ENCODE assay signal across 20 mouse cellular contexts in the genomic region with DNA sequence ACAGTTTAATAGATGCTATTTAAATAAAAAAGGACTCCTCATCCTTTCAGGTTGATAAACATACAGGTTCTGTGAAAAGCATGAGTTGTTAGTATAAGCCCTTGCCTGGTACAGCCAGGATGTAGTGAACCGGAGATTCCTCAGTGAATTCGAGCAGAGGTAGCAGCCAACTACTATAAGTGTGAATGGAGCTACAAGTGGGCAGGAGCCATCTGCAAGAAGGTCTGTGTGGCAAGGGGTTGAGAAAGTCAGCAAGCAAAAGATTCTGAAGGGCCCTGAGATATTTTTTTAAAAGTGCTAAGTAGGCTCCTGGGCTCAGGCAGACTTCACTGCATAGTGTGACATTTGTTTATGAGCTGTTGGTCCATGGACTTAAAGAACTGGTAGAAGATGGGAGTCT.
DNase-seq lines count a peak whose midpoint lies in the region; ATAC-seq and TF ChIP-seq lines count a peak whose summit lies in the region.
"Had no signal": no experiment of that assay in that cellular context is flagged by ENCODE, and none has a peak within 500 bp of the region (broad histone marks: within the 10 kb centered on the region; RNA-seq: fewer than 3 reads in every experiment).

No protein-coding gene starts in this region.

- H3K4me3 ChIP-seq in heart, embryonic 13.5 days, result no peak overlapping the region
- H3K4me3 ChIP-seq in bone marrow, adult 2 months (replicated peaks; ENCODE audit: control insufficient read depth, low read depth, low read length), result peak overlapping the region; percentile 60
- H3K4me3 ChIP-seq in liver, embryonic 11.5 days (ENCODE audit: low read depth, low read length), result peak overlapping the region; percentile 8; the same call in 1 of the 2 replicates
- H3K4me3 ChIP-seq in liver, postnatal 0 days (ENCODE audit: low read depth, low read length), result peak overlapping the region; percentile 31
- H3K4me3 ChIP-seq: embryonic facial prominence, embryonic 12.5 days; forebrain, embryonic 13.5 days; limb, embryonic 13.5 days; lung, embryonic 15.5 days; midbrain, embryonic 15.5 days; neural tube, embryonic 12.5 days had no signal

- 90% methylated on average over 2 of the region's 2 CpGs for WGBS in heart, embryonic 13.5 days
- 83% methylated on average over 2 of the region's 2 CpGs for WGBS in bone marrow, adult 2 months
- WGBS in liver, embryonic 11.5 days, result 79% methylated on average over 2 of the region's 2 CpGs
- 91% methylated on average over 2 of the region's 2 CpGs for WGBS in liver, postnatal 0 days (ENCODE audit: insufficient replicate concordance)

- peaks cover 68% of the 10 kb centered on the region for H3K36me3 ChIP-seq in heart, embryonic 13.5 days
- H3K36me3 ChIP-seq in liver, embryonic 11.5 days (ENCODE audit: control insufficient read depth, insufficient read depth, low read length), result peaks cover 11% of the 10 kb centered on the region
- H3K36me3 ChIP-seq in liver, postnatal 0 days (replicated peaks; ENCODE audit: insufficient read depth, low read length), result peaks cover 28% of the 10 kb centered on the region
- H3K36me3 ChIP-seq: midbrain, embryonic 15.5 days had no signal

- H3K4me1 ChIP-seq in heart, embryonic 13.5 days, result peaks cover 30% of the 10 kb centered on the region
- H3K4me1 ChIP-seq in bone marrow, adult 2 months (ENCODE audit: control insufficient read depth, insufficient read depth, low read length), result peaks cover 4% of the 10 kb centered on the region
- H3K4me1 ChIP-seq in liver, embryonic 11.5 days (replicated peaks; ENCODE audit: control insufficient read depth, insufficient read depth, low read length), result peaks cover 49% of the 10 kb centered on the region
- H3K4me1 ChIP-seq in liver, postnatal 0 days (ENCODE audit: insufficient read depth), result peaks cover 32% of the 10 kb centered on the region
- H3K4me1 ChIP-seq: embryonic facial prominence, embryonic 12.5 days; forebrain, embryonic 13.5 days; limb, embryonic 13.5 days; midbrain, embryonic 15.5 days; neural tube, embryonic 12.5 days had no signal

- no peaks in the 10 kb centered on the region for H3K27me3 ChIP-seq in heart, embryonic 13.5 days (replicated peaks)
- no peaks in the 10 kb centered on the region for H3K27me3 ChIP-seq in liver, embryonic 11.5 days (replicated peaks; ENCODE audit: control insufficient read depth, insufficient read depth, low read length)
- H3K27me3 ChIP-seq in liver, postnatal 0 days (ENCODE audit: insufficient read depth, low read length), result no peaks in the 10 kb centered on the region
- H3K27me3 ChIP-seq: embryonic facial prominence, embryonic 12.5 days; forebrain, embryonic 13.5 days; limb, embryonic 13.5 days; lung, embryonic 15.5 days; midbrain, embryonic 15.5 days; neural tube, embryonic 12.5 days had no signal

- intact Hi-C loops in heart, postnatal 10 days (cut with DNase I), result no loop called here

- H3K9ac ChIP-seq in heart, embryonic 13.5 days, result no peak overlapping the region
- H3K9ac ChIP-seq in liver, embryonic 11.5 days (ENCODE audit: low read depth, low read length), result peak overlapping the region; percentile 52
- H3K9ac ChIP-seq in liver, postnatal 0 days (replicated peaks), result peak overlapping the region; percentile 51
- H3K9ac ChIP-seq: embryonic facial prominence, embryonic 12.5 days; forebrain, embryonic 13.5 days; hindbrain, embryonic 14.5 days; limb, embryonic 13.5 days; lung, embryonic 15.5 days; midbrain, embryonic 15.5 days; neural tube, embryonic 12.5 days had no signal

- no peak for TF ChIP-seq POLR2A in bone marrow, adult 2 months (IDR thresholded peaks at IDR 0.05; ENCODE audit: borderline replicate concordance, control insufficient read depth, low read depth, low read length)

- peak overlapping the region; percentile 77; the same call in 1 of the 2 replicates for H3K27ac ChIP-seq in heart, embryonic 13.5 days (replicated peaks)
- H3K27ac ChIP-seq in bone marrow, adult 2 months (ENCODE audit: control insufficient read depth, insufficient read depth, low read depth, low read length, poor library complexity), result peak overlapping the region; percentile 34; the same call in 1 of the 2 replicates
- peak overlapping the region; percentile 98 for H3K27ac ChIP-seq in liver, embryonic 11.5 days (ENCODE audit: low read depth, low read length)
- H3K27ac ChIP-seq in liver, postnatal 0 days (ENCODE audit: low read depth), result peak overlapping the region; percentile 86
- H3K27ac ChIP-seq: embryonic facial prominence, embryonic 12.5 days; forebrain, embryonic 13.5 days; hindbrain, embryonic 14.5 days; limb, embryonic 13.5 days; lung, embryonic 15.5 days; midbrain, embryonic 15.5 days; neural tube, embryonic 12.5 days; stomach, postnatal 0 days had no signal

- no peak for ATAC-seq in heart, embryonic 13.5 days (ENCODE audit: extremely low read depth, insufficient number of reproducible peaks, low FRiP score, low TSS enrichment)
- no peak for ATAC-seq in liver, embryonic 11.5 days (replicated peaks; ENCODE audit: low FRiP score)
- no peak for ATAC-seq in liver, postnatal 0 days
- ATAC-seq in megakaryocyte-erythroid progenitor cell, adult 5-6 weeks (replicated peaks; ENCODE audit: low FRiP score, low TSS enrichment, poor library complexity, severe bottlenecking), result no peak
- ATAC-seq: activated CD4-positive, CD25-positive, alpha-beta regulatory T cell, adult 4 months; forebrain, embryonic 13.5 days; inflammation-experienced regulatory T-cells, adult 6 months; midbrain, embryonic 15.5 days had no signal

- TF ChIP-seq CTCF in bone marrow, adult 2 months (IDR thresholded peaks at IDR 0.05; ENCODE audit: control insufficient read depth, insufficient read depth, low read length), result no peak
- TF ChIP-seq CTCF in liver, postnatal 0 days (IDR thresholded peaks at IDR 0.05; ENCODE audit: low read depth), result no peak

- no peak for TF ChIP-seq EP300 in liver, postnatal 0 days (IDR thresholded peaks at IDR 0.05; ENCODE audit: low read depth)

- peak overlapping the region; percentile 29; the same call in 1 of the 2 replicates for H3K4me2 ChIP-seq in heart, embryonic 13.5 days
- peak overlapping the region; percentile 51 for H3K4me2 ChIP-seq in liver, embryonic 11.5 days
- peak overlapping the region; percentile 54 for H3K4me2 ChIP-seq in liver, postnatal 0 days (ENCODE audit: low read depth, low read length)
- H3K4me2 ChIP-seq: embryonic facial prominence, embryonic 12.5 days; forebrain, embryonic 13.5 days; hindbrain, embryonic 14.5 days; limb, embryonic 13.5 days; lung, embryonic 15.5 days; midbrain, embryonic 15.5 days; neural tube, embryonic 12.5 days had no signal

- no peaks in the 10 kb centered on the region for H3K9me3 ChIP-seq in heart, embryonic 13.5 days
- H3K9me3 ChIP-seq in liver, embryonic 11.5 days (ENCODE audit: control insufficient read depth, low read length), result no peaks in the 10 kb centered on the region
- no peaks in the 10 kb centered on the region for H3K9me3 ChIP-seq in liver, postnatal 0 days (ENCODE audit: low read length)
- H3K9me3 ChIP-seq: embryonic facial prominence, embryonic 12.5 days; forebrain, embryonic 13.5 days; limb, embryonic 13.5 days; lung, embryonic 15.5 days; midbrain, embryonic 15.5 days; neural tube, embryonic 12.5 days had no signal

- no peak for DNase-seq in heart, postnatal 10 days
- DNase-seq in liver, embryonic 11.5 days (ENCODE audit: low spot score), result no peak
- DNase-seq in liver, postnatal 0 days, result no peak
- no peak for DNase-seq in thymus, postnatal 10 days (ENCODE audit: low spot score in 2 of 2)
- DNase-seq: adrenal gland, adult 8-10 months; kidney, adult 18-20 months; right cerebral cortex, postnatal 25 days had no signal

Comparison
In these comparisons a context has a peak if more than half of its experiments do, and no peak if none do; other contexts are left out.
1. H3K27ac ChIP-seq: peak in every context shown above with its lines; median percentile 98 in liver, embryonic 11.5 days; 86 in liver, postnatal 0 days; 77 in heart, embryonic 13.5 days; 34 in bone marrow, adult 2 months.